Mouse (Mus musculus): ENCODE measurements around the gene Svs4.
"Not testable (repeated sequence)": the region's sequence is repeated elsewhere in the genome, so short reads cannot be mapped to it uniquely, and the experiment has no call there.

Gene Svs4

GRCm38 (mm10) chr2:164278359-164278758 is at the start of gene Svs4:
TSS of gene Svs4 (minus strand) at chr2:164278459.
- DNase-seq (ENCODE audit: low spot score), result no peak

- DNase-seq (ENCODE audit: low spot score), result no peak
These were observed 42.7 kb upstream of the Svs4 start for GRCm38 (mm10) chr2:164320983-164321382.

GRCm38 (mm10) chr2:164316451-164316850 is 38.2 kb upstream of the Svs4 start, which contains the start of gene Svs6:
TSS of gene Svs6 (plus strand) at chr2:164316751.
- DNase-seq (ENCODE audit: low spot score), result not testable (repeated sequence)

GRCm38 (mm10) chr2:164315460-164315859 is 37.2 kb upstream of the Svs4 start:
- DNase-seq (ENCODE audit: low spot score), result not testable (repeated sequence)

- DNase-seq (ENCODE audit: low spot score), result no peak
These were observed 34.3 kb upstream of the Svs4 start for GRCm38 (mm10) chr2:164312599-164312998.

- not testable (repeated sequence) for DNase-seq (ENCODE audit: low spot score)
These were observed 10.7 kb upstream of the Svs4 start, which contains the start of gene Svs3a for GRCm38 (mm10) chr2:164288968-164289367. TSS of gene Svs3a (plus strand) at chr2:164289268.

GRCm38 (mm10) chr2:164256540-164256939 is 21.7 kb downstream of the Svs4 start, which contains the start of gene Svs3b:
TSS of gene Svs3b (minus strand) at chr2:164256640.
- DNase-seq (ENCODE audit: low spot score), result not testable (repeated sequence)

GRCm38 (mm10) chr2:164238366-164238765 is 39.9 kb downstream of the Svs4 start, which contains the start of gene Svs2:
TSS of gene Svs2 (minus strand) at chr2:164238466.
- no peak for DNase-seq (ENCODE audit: low spot score)

- no peak for DNase-seq (ENCODE audit: low spot score)
These were observed 45.6 kb downstream of the Svs4 start for GRCm38 (mm10) chr2:164232671-164233070.

- no peak for DNase-seq (ENCODE audit: low spot score)
These were observed 49.7 kb downstream of the Svs4 start for GRCm38 (mm10) chr2:164228361-164229070.

Measured in MN1 (cell line).